Mouse (Mus musculus) olfactory bulb, adult 2 months (tissue): ENCODE data around the gene Kalrn. TPM values are rescaled to one million over a fixed set of nuclear protein-coding genes. Genes with fewer than 3 reads are reported as not detected.

ENCODE experiments used
- H3K27ac ChIP-seq: fragments of 200-500 bp; 2 replicates; pipeline ENCODE4 v1.5.1; 2012; ENCODE audit warnings: low read depth, low read length; ENCODE audit not compliant: insufficient read depth
- H3K4me1 ChIP-seq: fragments of 200-500 bp; 2 replicates; pipeline ENCODE4 v1.6.1; 2012; ENCODE audit warnings: low read length; ENCODE audit not compliant: control insufficient read depth, insufficient read depth
- H3K4me3 ChIP-seq: fragments of 200-500 bp; 2 replicates; pipeline ENCODE4 v1.5.1; 2012; ENCODE audit warnings: mild to moderate bottlenecking, low read depth, low read length, moderate library complexity; ENCODE audit not compliant: insufficient read depth
- CTCF ChIP-seq: fragments of 200-500 bp; IDR thresholded peaks from 2 replicates; pipeline ENCODE4 v1.5.1; 2012; ENCODE audit warnings: low read depth, mild to moderate bottlenecking, low read length, moderate library complexity; ENCODE audit not compliant: insufficient read depth
- POLR2A ChIP-seq: fragments of 200-500 bp; IDR thresholded peaks from 2 replicates; pipeline ENCODE4 v1.6.1; 2012; ENCODE audit warnings: mild to moderate bottlenecking, low read depth, low read length, moderate library complexity; ENCODE audit not compliant: insufficient read depth
- WGBS: fragments of 180-500 bp; shearing (Covaris S2); methylation state at CpG from one replicate; pipeline ENCODE4 v1.1.7; 2018; 5-methylcytosine and 5-hydroxymethylcytosine counted together
- polyA plus RNA-seq: library from polyadenylated mRNA; stranded (reverse); fragments of >200 nt; gene quantifications from 2 replicates; pipeline ENCODE4 v1.2.4, GENCODE M21; 2012; ENCODE audit warnings: low replicate concordance; ENCODE audit not compliant: missing spikeins, insufficient read depth, insufficient read length

The Kalrn gene
- polyA plus RNA-seq, 1 experiment = 153 TPM

GRCm38 (mm10) chr16:33934701-33935406 lies 638.5 kb downstream of the Kalrn start:
- Histone ChIP-seq H3K4me1 (peaks cover 7% of the 10 kb centered on the region; the same call in 1 of the 2 replicates), H3K27ac (no peak overlapping the region), H3K4me3 (no peak overlapping the region)
- TF ChIP-seq CTCF (no peak), POLR2A (no peak)
- WGBS = 53% methylated on average over 5 of the region's 5 CpGs

- TF ChIP-seq CTCF = no peak
- TF ChIP-seq POLR2A = no peak
- no peak overlapping the region for H3K4me3 ChIP-seq
- H3K27ac ChIP-seq = no peak overlapping the region
- peaks cover 4% of the 10 kb centered on the region; the same call in 1 of the 2 replicates for H3K4me1 ChIP-seq
- 95% methylated on average over 11 of the region's 11 CpGs for WGBS
Measured at GRCm38 (mm10) chr16:33933411-33933810, 639.9 kb downstream of the Kalrn start.

GRCm38 (mm10) chr16:33932126-33932525 lies 641.2 kb downstream of the Kalrn start:
- no peak overlapping the region for H3K4me3 ChIP-seq
- 66% methylated on average over 5 of the region's 5 CpGs for WGBS
- peaks cover 4% of the 10 kb centered on the region; the same call in 1 of the 2 replicates for H3K4me1 ChIP-seq
- no peak for TF ChIP-seq POLR2A
- TF ChIP-seq CTCF = no peak
- H3K27ac ChIP-seq = no peak overlapping the region

- H3K27ac ChIP-seq = no peak overlapping the region
- 69% methylated on average over 2 of the region's 2 CpGs for WGBS
- H3K4me3 ChIP-seq = no peak overlapping the region
- peaks cover 4% of the 10 kb centered on the region; the same call in 1 of the 2 replicates for H3K4me1 ChIP-seq
- no peak for TF ChIP-seq CTCF
- no peak for TF ChIP-seq POLR2A
Measured at GRCm38 (mm10) chr16:33931682-33932081, 641.6 kb downstream of the Kalrn start.

- Histone ChIP-seq H3K4me3 (no peak overlapping the region), H3K4me1 (peaks cover 4% of the 10 kb centered on the region; the same call in 1 of the 2 replicates), H3K27ac (no peak overlapping the region)
- TF ChIP-seq CTCF (no peak), POLR2A (no peak)
- WGBS = 76% methylated on average over 6 of the region's 6 CpGs
Measured at GRCm38 (mm10) chr16:33930785-33931184, 642.5 kb downstream of the Kalrn start.

GRCm38 (mm10) chr16:33928788-33929462 lies 644.4 kb downstream of the Kalrn start:
- 88% methylated on average over 9 of the region's 9 CpGs for WGBS
- H3K4me3 ChIP-seq = no peak overlapping the region
- TF ChIP-seq CTCF = no peak
- no peak for TF ChIP-seq POLR2A
- H3K27ac ChIP-seq = no peak overlapping the region
- H3K4me1 ChIP-seq = no peaks in the 10 kb centered on the region

- 59% methylated on average over 6 of the region's 6 CpGs for WGBS
- TF ChIP-seq CTCF (no peak), POLR2A (no peak)
- Histone ChIP-seq H3K4me1 (peaks cover under 1% of the 10 kb centered on the region; the same call in 1 of the 2 replicates), H3K27ac (no peak overlapping the region), H3K4me3 (no peak overlapping the region)
Measured at GRCm38 (mm10) chr16:33927263-33927824, 646.0 kb downstream of the Kalrn start.

GRCm38 (mm10) chr16:33923758-33924157 lies 649.6 kb downstream of the Kalrn start:
- peaks cover 4% of the 10 kb centered on the region; the same call in 1 of the 2 replicates for H3K4me1 ChIP-seq
- no peak for TF ChIP-seq POLR2A
- H3K4me3 ChIP-seq = no peak overlapping the region
- 95% methylated on average over 8 of the region's 8 CpGs for WGBS
- no peak overlapping the region for H3K27ac ChIP-seq

- Histone ChIP-seq H3K4me1 (peaks cover 4% of the 10 kb centered on the region; the same call in 1 of the 2 replicates), H3K4me3 (no peak overlapping the region), H3K27ac (no peak overlapping the region)
- WGBS = 43% methylated on average over 5 of the region's 5 CpGs
- no peak for TF ChIP-seq CTCF
- TF ChIP-seq POLR2A = no peak
Measured at GRCm38 (mm10) chr16:33923001-33923316, 650.4 kb downstream of the Kalrn start.
